Mouse (Mus musculus): ENCODE data around the gene 6430628N08Rik.
A peak's percentile ranks its signal among the peaks of the same experiment; 100 is the strongest.

DNA sequence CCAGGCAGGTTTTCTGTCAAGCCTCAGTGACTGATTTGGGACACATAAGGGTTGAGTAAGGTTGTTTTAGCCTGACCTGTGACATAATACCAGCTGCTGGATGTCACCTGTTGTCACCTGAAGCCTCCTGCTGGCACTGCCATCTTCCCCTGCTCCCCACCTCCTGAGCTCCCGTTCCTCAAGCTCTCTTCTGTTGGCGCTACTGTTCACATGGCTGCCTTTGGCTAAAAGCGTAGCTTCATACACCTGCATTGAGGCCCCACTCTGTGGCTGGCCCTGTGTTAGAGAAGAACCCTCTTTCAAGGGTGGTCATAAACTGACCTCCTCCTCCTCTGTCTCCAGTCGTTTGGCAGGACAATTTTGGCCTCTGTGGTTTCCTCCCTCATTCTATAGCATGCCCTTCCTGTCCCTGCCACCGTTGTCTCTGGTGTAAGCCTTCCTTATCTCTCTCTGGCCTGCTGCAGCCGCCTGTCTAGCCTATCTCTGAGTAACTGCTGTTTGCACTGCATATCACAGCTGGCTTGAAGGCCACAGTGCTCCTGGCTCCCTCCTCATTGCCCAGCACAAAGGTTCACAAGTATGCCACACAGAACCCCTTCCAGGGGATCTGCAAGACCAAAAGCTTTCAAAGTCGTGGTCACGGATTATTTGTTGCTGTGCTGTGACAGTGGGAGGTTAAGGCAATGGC, 41.3 kb upstream of the 6430628N08Rik start:
- TF ChIP-seq GATA1 (IDR thresholded peaks at IDR 0.05; ENCODE audit: borderline replicate concordance, low read length) (peak; percentile 97; the same call in 2 of the 3 replicates), FLI1 (IDR thresholded peaks at IDR 0.05; ENCODE audit: low read length) (no peak)

Data from megakaryocyte, embryonic 14.5 days (primary cell).